Mouse (Mus musculus) lung, adult 2 months (tissue): Measurements from ENCODE around the gene Klhl5. TPM values are rescaled to one million over a fixed set of nuclear protein-coding genes. Genes with fewer than 3 reads are reported as not detected.

ENCODE experiments used
- DNase-seq: peaks from one replicate; pipeline ENCODE4 v3.0.0; 2022
- H3K4me1 ChIP-seq: fragments of 200-500 bp; 2 replicates; pipeline ENCODE4 v1.6.1; 2011; ENCODE audit warnings: low read length; ENCODE audit not compliant: control insufficient read depth, insufficient read depth
- H3K4me3 ChIP-seq: fragments of 200-500 bp; replicated peaks from 2 replicates; pipeline ENCODE3; 2011; ENCODE audit warnings: low read depth, mild to moderate bottlenecking, control low read depth, low read length; ENCODE audit errors: extremely low read depth
- CTCF ChIP-seq: fragments of 200-500 bp; IDR thresholded peaks from 2 replicates; pipeline ENCODE4 v1.5.1; 2011; ENCODE audit warnings: mild to moderate bottlenecking, low read length, control low read depth; ENCODE audit not compliant: insufficient read depth
- POLR2A ChIP-seq: fragments of 200-500 bp; IDR thresholded peaks from 2 replicates; pipeline ENCODE4 v1.6.1; 2011; ENCODE audit warnings: low read depth, mild to moderate bottlenecking, control low read depth, low read length, borderline replicate concordance; ENCODE audit errors: extremely low read depth
- WGBS: fragments of 180-500 bp; shearing (Covaris S2); methylation state at CpG from one replicate; pipeline ENCODE4 v1.1.7; 2018; 5-methylcytosine and 5-hydroxymethylcytosine counted together
- polyA plus RNA-seq: library from polyadenylated mRNA; depleted of rRNA; stranded (reverse); fragments of >200 nt; gene quantifications from 2 replicates; pipeline ENCODE4 v1.2.3, GENCODE M21; 2012

Gene Klhl5
- polyA plus RNA-seq, 1 experiment, result 122 TPM

DNA sequence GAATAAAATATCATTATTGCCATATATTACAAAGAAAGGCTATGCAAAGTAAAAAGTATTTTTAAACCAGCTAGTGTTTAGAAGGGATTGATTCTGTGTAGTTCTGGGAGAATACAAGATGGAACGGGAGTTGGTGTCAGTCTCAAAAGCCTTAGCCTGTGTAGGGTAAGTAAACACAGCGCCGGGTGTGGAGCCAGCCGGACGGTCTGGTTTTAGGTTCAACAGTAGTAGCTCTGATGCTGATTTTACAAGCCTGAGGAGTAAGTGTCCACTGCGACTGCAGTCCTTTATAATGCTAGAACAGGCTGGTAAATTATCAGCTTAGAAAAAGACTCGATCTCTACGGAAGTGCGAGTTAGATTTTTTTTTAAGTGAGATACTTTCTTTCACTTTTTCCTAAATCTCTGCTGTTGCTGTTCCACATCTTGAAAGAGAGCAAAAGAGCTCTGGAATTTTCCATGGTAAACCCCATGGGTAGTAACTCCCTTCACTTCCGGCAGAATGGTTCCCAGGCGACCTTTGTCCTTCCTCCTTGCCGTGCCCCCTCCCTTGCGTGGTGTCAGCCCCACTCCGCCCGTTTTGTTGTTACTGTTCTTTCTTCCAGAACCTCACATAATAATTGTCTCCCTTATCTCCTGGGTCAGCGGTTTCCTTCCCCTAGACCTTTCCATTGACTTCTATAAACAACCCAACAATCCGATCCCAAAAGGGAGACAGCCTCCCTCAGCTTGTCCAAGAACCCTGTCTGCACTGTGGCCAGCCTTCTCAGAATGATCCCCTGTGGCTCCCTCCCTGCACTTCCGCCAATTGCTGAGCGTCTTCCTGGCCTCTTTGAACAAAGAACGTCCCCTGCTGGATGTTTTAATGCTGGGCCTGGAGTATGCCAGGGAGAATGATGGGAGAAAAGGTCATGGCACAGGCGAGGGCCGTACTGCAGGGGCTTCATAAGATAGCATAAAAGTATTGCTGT is 50.4 kb downstream of the Klhl5 start:
- TF ChIP-seq POLR2A (no peak; the same call in 1 of the 2 replicates), CTCF (peak; percentile 51)
- peak; percentile 34 for DNase-seq
- WGBS, result 34% methylated on average over 22 of the region's 22 CpGs

DNA sequence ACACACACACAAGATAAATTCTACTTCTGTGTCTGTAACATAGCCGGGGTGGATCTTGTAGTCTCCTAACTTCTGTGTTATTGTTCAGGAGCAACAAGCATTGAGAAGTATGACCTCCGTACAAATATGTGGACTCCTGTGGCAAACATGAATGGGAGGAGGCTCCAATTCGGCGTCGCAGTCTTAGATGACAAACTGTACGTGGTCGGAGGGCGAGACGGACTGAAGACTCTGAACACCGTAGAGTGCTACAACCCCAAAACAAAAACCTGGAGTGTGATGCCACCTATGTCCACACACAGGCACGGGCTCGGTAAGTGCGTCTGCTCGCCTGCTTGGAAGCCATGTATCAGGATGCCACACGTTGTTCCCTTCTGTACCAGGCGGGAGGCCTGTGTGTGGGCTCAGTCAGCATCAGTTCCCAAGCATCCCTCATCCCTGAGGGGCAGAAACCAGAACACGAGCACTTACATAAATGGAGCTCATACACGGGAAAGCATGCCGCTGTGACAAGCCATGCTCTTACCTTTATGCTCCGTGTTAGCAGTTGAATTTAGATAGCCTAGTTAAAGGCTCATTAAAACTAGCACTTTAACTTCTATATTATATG is 51.5 kb downstream of the Klhl5 start:
- H3K4me3 ChIP-seq, result no peak overlapping the region
- DNase-seq, result no peak
- H3K4me1 ChIP-seq, result peaks cover 19% of the 10 kb centered on the region
- TF ChIP-seq CTCF (no peak), POLR2A (no peak)
- 87% methylated on average over 20 of the region's 20 CpGs for WGBS

More for the DNA sequence above, 50.4 kb downstream of the Klhl5 start:
- Histone ChIP-seq H3K4me3 (no peak overlapping the region), H3K4me1 (peaks cover 16% of the 10 kb centered on the region)

DNA sequence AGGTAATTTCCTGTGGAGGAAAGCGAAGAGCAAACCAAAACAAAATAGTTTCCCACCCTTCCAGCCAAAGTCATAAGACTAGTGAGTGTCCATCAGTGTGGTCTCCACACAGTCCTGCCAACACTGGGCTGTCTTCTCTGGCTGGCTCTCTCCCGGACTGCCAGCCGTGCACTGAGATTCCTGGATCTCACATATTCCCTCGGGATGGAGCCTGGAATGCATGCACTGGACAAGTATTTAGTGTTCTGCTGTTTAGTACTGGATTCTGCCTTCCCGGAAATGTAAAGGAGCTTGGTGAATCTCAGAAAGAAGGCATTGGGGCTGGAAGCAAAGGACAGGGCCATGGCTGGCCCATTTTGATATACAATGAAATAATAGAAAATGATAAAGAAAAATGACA is 55.7 kb downstream of the Klhl5 start:
- H3K4me3 ChIP-seq, result no peak overlapping the region
- DNase-seq, result no peak
- 54% methylated on average over 5 of the region's 5 CpGs for WGBS
- no peak for TF ChIP-seq CTCF
- no peak for TF ChIP-seq POLR2A
- H3K4me1 ChIP-seq, result peaks cover 18% of the 10 kb centered on the region

DNA sequence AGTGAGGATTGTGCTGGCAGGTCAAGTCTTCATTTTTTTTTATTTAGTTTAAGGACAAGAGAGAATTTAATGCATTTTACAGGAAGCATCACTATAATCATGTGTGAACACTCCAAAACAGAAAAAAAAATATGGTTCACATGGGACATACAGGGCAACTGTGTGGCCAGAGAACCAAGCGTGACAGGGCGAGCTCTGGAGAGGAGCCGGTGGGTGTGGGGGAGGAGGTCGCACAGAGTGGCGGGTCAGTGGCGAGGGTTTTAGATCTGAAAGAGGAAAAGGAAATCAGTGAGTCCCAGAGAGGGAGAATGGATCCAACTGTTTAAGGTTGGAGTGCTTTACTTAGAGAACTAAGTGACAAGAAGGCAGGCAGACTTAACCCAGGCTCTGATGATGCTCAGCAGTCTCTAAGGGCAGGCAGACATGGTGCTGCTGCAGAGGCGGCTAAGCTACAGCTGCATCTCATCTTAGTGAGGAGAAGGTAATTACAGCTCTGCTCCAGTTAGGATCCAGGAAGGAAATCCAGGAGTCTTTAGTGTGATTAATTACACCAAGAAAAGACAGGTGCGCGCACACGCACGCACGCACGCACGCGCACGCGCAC is 56.3 kb downstream of the Klhl5 start:
- TF ChIP-seq POLR2A (no peak), CTCF (no peak)
- WGBS, result 87% methylated on average over 17 of the region's 17 CpGs
- Histone ChIP-seq H3K4me1 (peaks cover 17% of the 10 kb centered on the region), H3K4me3 (no peak overlapping the region)
- no peak for DNase-seq

DNA sequence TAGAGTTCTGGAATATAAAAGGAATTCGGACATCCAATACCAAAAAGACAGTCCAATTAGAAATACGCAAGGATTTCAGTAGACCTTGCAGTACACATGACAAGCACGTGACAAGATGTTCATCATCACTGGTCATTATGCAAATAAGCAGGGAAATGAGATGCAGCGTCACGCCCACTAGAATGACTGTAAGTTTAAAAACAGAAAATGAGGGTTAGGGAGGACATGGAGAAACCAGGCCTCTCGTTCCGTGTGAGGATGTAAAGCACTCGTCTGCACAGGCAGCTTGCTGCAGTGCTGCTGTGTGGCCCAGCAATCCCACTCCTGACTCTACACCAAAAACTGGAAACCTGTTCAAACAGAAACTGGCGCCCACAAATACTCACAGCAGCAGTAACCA is 62.9 kb downstream of the Klhl5 start:
- WGBS, result 79% methylated on average over 9 of the region's 9 CpGs
- no peak overlapping the region for H3K4me3 ChIP-seq
- H3K4me1 ChIP-seq, result peaks cover 5% of the 10 kb centered on the region
- TF ChIP-seq POLR2A, result no peak
- TF ChIP-seq CTCF, result no peak
- DNase-seq, result no peak

DNA sequence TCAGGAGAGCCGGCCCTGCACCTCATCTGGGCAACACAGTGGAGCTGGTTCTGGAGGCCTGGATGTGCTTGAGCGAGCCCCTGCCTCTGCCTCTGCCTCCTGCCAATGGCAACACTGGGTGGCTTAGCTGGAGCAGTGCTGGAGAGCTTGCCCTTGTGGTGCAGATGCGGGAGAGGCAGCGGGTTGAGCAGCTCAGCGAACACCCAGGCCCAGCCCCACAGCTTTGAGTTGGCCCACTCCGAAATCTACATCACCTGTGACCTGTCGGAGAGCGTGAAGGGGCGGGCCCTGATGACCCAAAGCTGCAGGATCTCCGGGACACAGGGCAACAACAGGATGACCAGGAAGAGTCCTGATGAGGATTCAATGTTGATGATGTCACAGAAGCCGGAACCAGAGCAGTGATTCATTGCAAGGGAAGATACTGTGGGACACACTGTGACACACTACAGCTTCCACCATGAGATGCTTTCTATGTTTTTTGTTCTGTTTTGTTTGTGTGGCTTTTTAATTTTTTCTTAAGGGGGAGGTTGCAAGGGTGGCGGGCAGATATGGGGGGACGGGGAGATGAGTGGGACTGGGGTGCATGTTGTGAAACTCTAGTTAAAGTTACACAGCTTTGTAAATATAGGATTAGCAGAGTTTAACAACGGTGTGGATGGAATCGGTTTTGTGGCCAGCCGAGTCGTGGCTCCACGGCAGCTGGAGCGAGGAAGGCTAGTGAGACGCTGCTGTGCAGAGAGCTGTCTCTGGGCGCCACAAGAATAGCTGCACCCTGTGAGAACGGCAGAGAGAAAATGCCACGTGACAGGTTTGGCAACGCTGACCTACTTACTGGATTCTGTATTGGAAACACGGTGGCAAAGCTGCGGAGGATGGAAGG is 67.9 kb downstream of the Klhl5 start:
- TF ChIP-seq CTCF, result no peak
- no peak for TF ChIP-seq POLR2A
- no peak overlapping the region for H3K4me3 ChIP-seq
- peak; percentile 25 for DNase-seq
- H3K4me1 ChIP-seq, result no peaks in the 10 kb centered on the region
- WGBS, result 65% methylated on average over 26 of the region's 26 CpGs

DNA sequence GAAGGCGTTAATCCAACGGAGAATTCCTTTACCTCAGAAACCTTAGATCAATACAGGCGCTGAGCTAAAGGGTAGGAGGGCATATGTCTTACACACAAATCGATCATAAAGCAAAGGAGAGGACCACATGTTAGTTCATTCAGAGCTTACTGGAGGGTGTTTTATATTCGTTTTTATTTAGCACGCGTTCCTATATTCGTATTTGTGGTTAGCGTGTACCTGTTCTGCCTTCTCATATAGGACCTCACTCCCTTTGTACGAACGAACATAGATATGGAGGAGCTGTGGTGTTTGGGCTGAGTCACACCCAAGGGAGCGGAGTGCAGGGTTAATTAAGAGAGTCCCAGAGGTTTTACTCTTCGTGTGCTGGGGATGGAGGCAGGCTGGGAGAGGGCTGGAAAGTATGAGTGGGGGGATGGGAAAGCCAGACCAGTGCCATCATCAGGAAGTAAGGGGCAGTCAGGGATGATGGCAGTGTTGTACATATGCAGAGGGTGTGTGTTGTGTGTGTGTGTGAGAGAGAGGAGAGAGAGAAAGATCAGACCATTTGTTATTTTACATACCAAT is 68.7 kb downstream of the Klhl5 start:
- no peaks in the 10 kb centered on the region for H3K4me1 ChIP-seq
- no peak overlapping the region for H3K4me3 ChIP-seq
- TF ChIP-seq CTCF (no peak), POLR2A (no peak)
- 61% methylated on average over 13 of the region's 13 CpGs for whole genome bisulfite sequencing
- DNase-seq, result no peak

DNA sequence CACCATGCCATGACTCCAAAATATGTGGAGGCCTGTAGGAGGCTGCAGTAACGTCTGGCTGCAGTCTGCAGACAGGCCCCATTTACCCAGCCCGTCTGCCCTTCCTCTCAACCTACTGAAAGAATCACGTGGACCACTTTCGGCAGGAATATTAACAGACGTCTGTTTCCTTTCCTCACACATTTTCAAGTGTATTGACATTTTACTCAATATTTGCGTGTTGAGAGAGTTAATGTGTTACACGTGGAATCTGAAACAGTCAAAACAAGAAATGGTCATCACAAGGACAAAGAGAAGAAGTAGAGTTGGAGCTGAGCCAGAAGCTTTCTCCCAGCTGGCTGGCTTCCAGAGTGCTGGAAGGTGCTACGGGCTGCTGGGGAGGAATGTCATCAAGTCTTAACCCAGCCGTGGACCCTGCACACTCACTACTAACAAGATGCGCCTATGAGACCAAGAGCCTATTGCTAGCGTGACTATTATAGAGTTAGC is 69.7 kb downstream of the Klhl5 start:
- H3K4me1 ChIP-seq, result no peaks in the 10 kb centered on the region
- peak; percentile 42 for DNase-seq
- H3K4me3 ChIP-seq, result no peak overlapping the region
- no peak for TF ChIP-seq CTCF
- TF ChIP-seq POLR2A, result no peak
- WGBS, result 27% methylated on average over 11 of the region's 11 CpGs
